Mouse (Mus musculus) ZHBTc4 (cell line): Measurements from ENCODE around the gene Fry.
A peak's percentile ranks its signal among the peaks of the same experiment; 100 is the strongest.

Experiments
- DNase-seq: peaks from one replicate; pipeline ENCODE4 v3.0.0-alpha.2; 2011; ENCODE audit warnings: low read depth, low spot score

The Fry gene

DNA sequence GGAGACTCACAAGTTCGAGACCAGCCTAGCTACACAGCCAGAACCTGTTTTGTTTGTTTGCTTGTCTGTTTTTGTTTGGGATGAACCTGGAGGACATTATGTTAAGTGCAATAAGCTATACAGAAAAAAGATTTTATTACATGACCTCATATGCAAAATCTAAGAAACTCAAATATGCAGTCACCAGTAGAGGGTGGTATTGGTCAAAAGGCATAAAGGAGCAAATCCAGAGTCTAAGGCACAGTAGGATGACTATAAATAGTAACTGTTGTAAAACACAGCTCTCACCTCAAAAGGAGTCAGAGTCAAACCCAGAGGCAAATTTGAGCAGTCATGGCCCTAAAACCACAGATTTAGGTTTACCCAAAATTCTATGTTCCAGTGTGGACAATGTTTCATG, 401.1 kb downstream of the Fry start:
- DNase-seq, result peak; percentile 25

- DNase-seq, result peak; percentile 96
Observed at GRCm38 (mm10) chr5:150521937-150522866, 403.8 kb downstream of the Fry start, which contains the start of gene Brca2. Gene Brca2, plus strand, starts transcription at chr5:150522630.

GRCm38 (mm10) chr5:150522867-150523234, 404.4 kb downstream of the Fry start:
- no peak for DNase-seq

DNA sequence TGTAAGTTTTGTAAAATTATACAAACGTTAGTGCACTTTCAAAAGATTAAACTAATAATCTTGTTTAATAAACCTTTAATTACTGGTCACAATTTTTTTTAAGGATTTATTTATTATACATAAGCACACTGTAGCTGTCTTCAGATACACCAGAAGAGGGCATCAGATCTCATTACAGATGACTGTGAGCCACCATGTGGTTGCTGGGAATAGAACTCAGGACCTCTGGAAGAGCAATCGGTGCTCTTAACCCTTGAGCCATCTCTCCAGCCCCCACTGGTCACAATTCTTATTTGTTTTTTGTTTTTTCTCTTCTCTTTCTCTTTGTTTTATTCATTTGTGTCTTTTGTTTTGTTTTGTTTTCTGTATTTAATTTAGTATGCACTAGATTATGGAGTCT, 406.8 kb downstream of the Fry start:
- DNase-seq, result no peak

DNA sequence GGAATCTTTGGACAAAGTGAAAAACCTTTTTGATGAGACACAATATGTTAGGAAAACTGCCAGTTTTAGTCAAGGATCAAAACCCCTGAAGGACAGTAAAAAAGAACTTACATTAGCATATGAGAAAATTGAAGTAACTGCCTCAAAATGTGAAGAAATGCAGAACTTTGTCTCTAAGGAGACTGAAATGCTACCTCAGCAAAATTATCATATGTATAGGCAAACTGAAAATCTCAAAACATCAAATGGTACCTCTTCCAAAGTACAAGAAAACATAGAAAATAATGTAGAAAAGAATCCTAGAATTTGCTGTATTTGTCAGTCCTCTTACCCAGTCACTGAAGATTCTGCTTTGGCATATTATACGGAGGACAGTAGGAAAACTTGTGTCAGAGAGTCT, 422.9 kb downstream of the Fry start:
- DNase-seq, result no peak

DNA sequence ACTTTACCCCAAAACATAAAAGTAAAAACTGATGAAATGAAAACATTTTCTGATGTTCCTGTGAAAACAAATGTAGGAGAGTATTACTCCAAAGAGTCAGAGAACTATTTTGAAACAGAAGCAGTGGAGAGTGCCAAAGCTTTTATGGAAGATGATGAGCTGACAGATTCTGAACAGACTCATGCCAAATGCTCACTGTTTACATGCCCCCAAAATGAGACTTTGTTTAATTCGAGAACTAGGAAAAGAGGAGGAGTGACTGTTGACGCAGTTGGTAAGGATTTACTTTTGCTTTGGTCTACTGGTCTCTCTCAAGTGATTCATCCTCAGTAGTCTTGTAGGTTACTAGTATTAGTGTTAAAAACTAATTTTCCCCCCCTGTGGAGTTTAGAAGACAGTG, 424.7 kb downstream of the Fry start:
- DNase-seq, result no peak
